Mouse (Mus musculus): ENCODE data around the gene Myh3. TPM values are rescaled to one million over a fixed set of nuclear protein-coding genes. Genes with fewer than 3 reads are reported as not detected.

Gene Myh3
- polyA plus RNA-seq, 1 experiment from 2014 or later, result 0.07 TPM

DNA sequence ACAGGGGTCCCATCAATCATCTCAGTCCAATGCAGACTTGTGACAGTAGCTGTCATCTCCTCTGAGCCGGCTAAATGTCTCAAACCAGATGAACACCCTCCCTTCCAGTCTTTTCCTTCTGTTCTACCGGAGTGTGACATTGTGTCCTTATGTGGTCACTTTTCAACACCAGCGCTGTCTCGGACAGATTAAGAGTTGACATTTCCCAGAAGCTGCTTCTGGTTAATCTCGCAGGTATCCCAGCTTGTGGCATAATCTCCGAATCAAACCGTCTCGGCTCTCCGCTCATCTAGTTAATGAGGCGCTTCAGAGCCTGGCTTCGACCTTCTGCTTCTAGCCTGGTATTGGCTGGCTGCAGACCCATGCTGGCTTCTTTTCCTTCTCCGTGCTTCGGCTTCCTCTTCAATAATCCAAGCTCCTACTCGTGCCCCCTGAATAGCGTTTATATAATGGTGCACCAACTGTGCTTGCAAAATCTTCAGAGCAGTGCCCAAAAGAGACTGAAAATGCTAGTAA lies 5.4 kb upstream of the Myh3 start:
- Histone ChIP-seq H3K27me3 (replicated peaks; ENCODE audit: insufficient read depth, low read length) (no peaks in the 10 kb centered on the region), H3K27ac (ENCODE audit: low read length) (no peak overlapping the region), H3K4me2 (replicated peaks; ENCODE audit: low read depth, low read length) (no peak overlapping the region), H3K4me1 (ENCODE audit: insufficient read depth, low read depth, low read length) (no peaks in the 10 kb centered on the region), H3K4me3 (ENCODE audit: low read depth, low read length) (no peak overlapping the region), H3K9ac (replicated peaks; ENCODE audit: low read depth) (no peak overlapping the region), H3K36me3 (ENCODE audit: insufficient read depth, low read length) (no peaks in the 10 kb centered on the region), H3K9me3 (ENCODE audit: low read length) (no peaks in the 10 kb centered on the region)
- WGBS, result 81% methylated on average over 15 of the region's 15 CpGs
- ATAC-seq, result no peak
- DNase-seq (ENCODE audit: low spot score), result no peak
- TF ChIP-seq CTCF (IDR thresholded peaks at IDR 0.05) (no peak), EP300 (IDR thresholded peaks at IDR 0.05) (no peak)

DNA sequence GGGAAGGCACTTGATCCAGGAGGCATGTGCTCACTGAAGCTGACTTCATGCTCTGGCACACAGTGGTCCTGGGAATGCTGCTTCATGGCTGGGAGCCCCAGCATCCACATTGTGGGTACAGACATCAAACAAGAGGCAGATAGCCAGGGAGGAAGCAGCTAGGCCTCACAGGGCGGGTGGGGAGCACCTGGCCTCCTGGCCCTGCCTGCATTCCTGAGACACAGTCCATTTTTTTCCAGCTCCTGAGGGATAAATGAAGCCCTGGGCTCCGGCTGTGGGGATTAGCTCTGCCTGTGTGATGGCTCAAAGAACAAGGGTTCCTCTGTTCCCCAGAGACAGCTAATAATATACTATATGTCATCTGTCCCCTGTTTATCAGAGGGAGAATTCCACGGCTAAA lies 3.1 kb upstream of the Myh3 start:
- DNase-seq (ENCODE audit: low spot score) (no peak), ATAC-seq (no peak)
- Histone ChIP-seq H3K27ac (ENCODE audit: low read length) (no peak overlapping the region), H3K36me3 (ENCODE audit: insufficient read depth, low read length) (no peaks in the 10 kb centered on the region), H3K9ac (replicated peaks; ENCODE audit: low read depth) (no peak overlapping the region), H3K4me2 (replicated peaks; ENCODE audit: low read depth, low read length) (no peak overlapping the region), H3K9me3 (ENCODE audit: low read length) (no peaks in the 10 kb centered on the region), H3K4me1 (ENCODE audit: insufficient read depth, low read depth, low read length) (no peaks in the 10 kb centered on the region), H3K27me3 (replicated peaks; ENCODE audit: insufficient read depth, low read length) (no peaks in the 10 kb centered on the region), H3K4me3 (ENCODE audit: low read depth, low read length) (no peak overlapping the region)
- TF ChIP-seq CTCF (IDR thresholded peaks at IDR 0.05) (no peak), EP300 (IDR thresholded peaks at IDR 0.05) (no peak)
- 37% methylated on average over 3 of the region's 3 CpGs for WGBS

DNA sequence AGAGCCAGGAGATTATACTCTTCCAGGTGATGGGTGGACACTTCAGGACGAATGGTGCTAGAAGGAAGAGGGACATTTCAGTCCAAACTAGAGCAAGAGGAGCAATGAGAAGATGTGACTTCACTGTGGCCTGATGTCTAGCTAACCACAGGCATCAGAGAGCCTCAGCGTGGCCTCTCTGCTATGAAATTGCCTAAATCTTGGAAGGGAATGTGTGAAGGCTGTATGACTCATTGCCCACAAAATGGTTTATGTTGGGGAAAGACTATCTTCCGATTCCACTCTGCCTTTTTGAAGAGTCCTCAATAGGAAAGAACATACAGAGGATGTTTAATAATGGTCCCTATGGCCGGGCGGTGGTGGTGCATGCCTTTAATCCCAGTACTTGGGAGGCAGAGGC lies 1.3 kb upstream of the Myh3 start:
- no peak overlapping the region for H3K9ac ChIP-seq (replicated peaks; ENCODE audit: low read depth)
- H3K9me3 ChIP-seq (ENCODE audit: low read length), result no peaks in the 10 kb centered on the region
- no peak for ATAC-seq
- no peaks in the 10 kb centered on the region for H3K4me1 ChIP-seq (ENCODE audit: insufficient read depth, low read depth, low read length)
- no peak overlapping the region for H3K4me2 ChIP-seq (replicated peaks; ENCODE audit: low read depth, low read length)
- H3K4me3 ChIP-seq (ENCODE audit: low read depth, low read length), result no peak overlapping the region
- H3K36me3 ChIP-seq (ENCODE audit: insufficient read depth, low read length), result no peaks in the 10 kb centered on the region
- no peaks in the 10 kb centered on the region for H3K27me3 ChIP-seq (replicated peaks; ENCODE audit: insufficient read depth, low read length)
- H3K27ac ChIP-seq (ENCODE audit: low read length), result no peak overlapping the region
- 77% methylated on average over 5 of the region's 5 CpGs for WGBS
- TF ChIP-seq EP300 (IDR thresholded peaks at IDR 0.05) (no peak), CTCF (IDR thresholded peaks at IDR 0.05) (no peak)
- no peak for DNase-seq (ENCODE audit: low spot score)

DNA sequence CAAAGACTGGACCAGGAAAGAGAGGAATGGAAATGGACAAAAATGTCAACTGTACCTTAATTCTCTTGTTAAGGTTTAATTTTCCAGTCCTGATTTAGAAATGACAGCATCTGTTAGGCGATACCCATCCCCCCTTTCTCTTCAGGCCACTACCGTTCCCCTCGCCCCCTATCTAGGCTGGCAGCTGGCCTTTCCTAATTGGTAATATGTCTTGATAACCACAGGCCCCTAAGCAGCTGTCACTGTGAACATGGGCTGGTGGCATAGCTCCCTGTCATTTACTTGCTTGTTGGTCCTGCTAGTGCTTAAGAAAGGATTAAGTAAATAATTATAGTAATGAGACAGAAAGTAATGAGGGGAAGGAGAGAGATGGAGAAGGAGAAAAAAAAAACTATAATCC lies 665 bp upstream of the Myh3 start:
- Histone ChIP-seq H3K4me2 (replicated peaks; ENCODE audit: low read depth, low read length) (no peak overlapping the region), H3K4me1 (ENCODE audit: insufficient read depth, low read depth, low read length) (no peaks in the 10 kb centered on the region), H3K27me3 (replicated peaks; ENCODE audit: insufficient read depth, low read length) (no peaks in the 10 kb centered on the region), H3K9ac (replicated peaks; ENCODE audit: low read depth) (no peak overlapping the region), H3K27ac (ENCODE audit: low read length) (no peak overlapping the region), H3K9me3 (ENCODE audit: low read length) (no peaks in the 10 kb centered on the region), H3K36me3 (ENCODE audit: insufficient read depth, low read length) (no peaks in the 10 kb centered on the region), H3K4me3 (ENCODE audit: low read depth, low read length) (no peak overlapping the region)
- ATAC-seq, result no peak
- no peak for TF ChIP-seq CTCF (IDR thresholded peaks at IDR 0.05)
- no peak for DNase-seq (ENCODE audit: low spot score)
- WGBS, result 32% methylated on average over 3 of the region's 3 CpGs

DNA sequence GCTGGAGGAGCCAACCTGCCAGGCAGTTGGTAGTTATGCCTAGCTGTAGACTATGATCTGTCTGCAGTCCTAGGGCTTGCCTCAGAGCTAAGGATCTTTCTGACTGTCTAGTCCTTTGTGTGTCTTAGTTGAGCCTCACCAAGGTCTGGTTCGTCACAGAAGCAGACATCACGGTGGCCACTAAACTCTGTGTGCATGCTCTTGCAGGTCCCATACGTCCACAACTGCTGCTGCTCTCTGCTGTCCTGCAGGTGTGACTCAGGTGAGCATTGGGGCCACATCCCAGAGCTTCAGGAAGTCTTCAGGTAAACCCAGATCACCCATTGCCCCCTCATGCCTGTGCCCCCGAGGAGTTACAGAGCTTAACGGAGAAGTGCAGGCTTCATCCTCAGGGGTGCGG lies 788 bp downstream of the Myh3 start:
- no peaks in the 10 kb centered on the region for H3K4me1 ChIP-seq (ENCODE audit: insufficient read depth, low read depth, low read length)
- 0 out of 2 replicates have a peak, but pooled peaks cover 6% of the 10 kb centered on the region for H3K27me3 ChIP-seq (replicated peaks; ENCODE audit: insufficient read depth, low read length)
- no peak overlapping the region for H3K4me3 ChIP-seq (ENCODE audit: low read depth, low read length)
- no peaks in the 10 kb centered on the region for H3K36me3 ChIP-seq (ENCODE audit: insufficient read depth, low read length)
- DNase-seq (ENCODE audit: low spot score) (no peak), ATAC-seq (no peak)
- TF ChIP-seq EP300 (IDR thresholded peaks at IDR 0.05) (no peak), CTCF (IDR thresholded peaks at IDR 0.05) (no peak)
- H3K9ac ChIP-seq (replicated peaks; ENCODE audit: low read depth), result no peak overlapping the region
- H3K4me2 ChIP-seq (replicated peaks; ENCODE audit: low read depth, low read length), result no peak overlapping the region
- no peak overlapping the region for H3K27ac ChIP-seq (ENCODE audit: low read length)
- no peaks in the 10 kb centered on the region for H3K9me3 ChIP-seq (ENCODE audit: low read length)
- WGBS, result 89% methylated on average over 6 of the region's 6 CpGs

DNA sequence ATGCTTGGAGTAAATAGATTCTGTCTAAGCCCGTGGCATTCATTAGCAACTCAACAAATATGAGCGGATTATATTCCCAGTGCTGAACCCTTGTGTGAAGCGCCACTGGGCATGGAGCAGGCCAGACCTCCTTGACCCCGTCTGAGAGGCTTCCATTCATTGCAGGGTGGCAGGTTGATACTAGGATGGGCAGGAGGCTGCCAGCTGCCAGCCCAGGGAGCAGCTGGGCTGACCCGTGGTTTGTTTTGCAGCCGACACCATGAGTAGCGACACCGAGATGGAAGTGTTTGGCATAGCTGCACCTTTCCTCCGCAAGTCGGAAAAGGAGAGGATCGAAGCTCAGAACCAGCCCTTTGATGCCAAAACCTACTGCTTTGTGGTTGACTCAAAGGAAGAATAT lies 1.6 kb downstream of the Myh3 start:
- H3K4me3 ChIP-seq (ENCODE audit: low read depth, low read length), result no peak overlapping the region
- WGBS, result 73% methylated on average over 11 of the region's 11 CpGs
- no peak overlapping the region for H3K27ac ChIP-seq (ENCODE audit: low read length)
- TF ChIP-seq CTCF (IDR thresholded peaks at IDR 0.05), result no peak
- TF ChIP-seq EP300 (IDR thresholded peaks at IDR 0.05), result no peak
- H3K9ac ChIP-seq (replicated peaks; ENCODE audit: low read depth), result no peak overlapping the region
- H3K36me3 ChIP-seq (ENCODE audit: insufficient read depth, low read length), result no peaks in the 10 kb centered on the region
- no peak overlapping the region for H3K4me2 ChIP-seq (replicated peaks; ENCODE audit: low read depth, low read length)
- 0 out of 2 replicates have a peak, but pooled peaks cover 7% of the 10 kb centered on the region for H3K27me3 ChIP-seq (replicated peaks; ENCODE audit: insufficient read depth, low read length)
- DNase-seq (ENCODE audit: low spot score) (no peak), ATAC-seq (no peak)
- H3K4me1 ChIP-seq (ENCODE audit: insufficient read depth, low read depth, low read length), result no peaks in the 10 kb centered on the region
- no peaks in the 10 kb centered on the region for H3K9me3 ChIP-seq (ENCODE audit: low read length)

DNA sequence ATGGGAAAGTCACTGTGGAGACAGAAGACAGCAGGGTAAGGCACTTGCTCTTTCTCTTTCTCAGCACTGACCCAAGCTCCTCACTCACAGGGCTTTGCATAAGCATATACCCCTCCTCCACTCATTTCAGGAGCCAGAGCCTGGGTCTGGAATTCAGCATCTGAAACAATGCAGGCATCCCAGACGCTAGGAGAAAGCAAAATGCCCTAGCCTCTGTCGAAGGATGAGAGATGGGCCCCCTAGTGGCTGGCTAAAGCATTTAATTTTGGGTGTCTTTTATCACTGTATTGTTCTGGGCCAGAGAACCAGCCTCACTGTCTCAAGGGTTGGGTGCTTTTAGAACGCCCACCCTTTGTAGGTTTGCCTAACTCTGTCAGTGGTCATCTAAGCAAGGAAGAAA lies 2.1 kb downstream of the Myh3 start:
- peak; percentile 71 for DNase-seq (ENCODE audit: low spot score)

More for the DNA sequence above, 2.1 kb downstream of the Myh3 start:
- ATAC-seq, result peak; percentile 63
- no peak overlapping the region for H3K4me2 ChIP-seq (replicated peaks; ENCODE audit: low read depth, low read length)
- WGBS, result 0% methylated on average over 3 of the region's 3 CpGs
- H3K9ac ChIP-seq (replicated peaks; ENCODE audit: low read depth), result no peak overlapping the region
- no peak for TF ChIP-seq EP300 (IDR thresholded peaks at IDR 0.05)
- TF ChIP-seq CTCF (IDR thresholded peaks at IDR 0.05), result peak; percentile 84
- H3K4me1 ChIP-seq (ENCODE audit: insufficient read depth, low read depth, low read length), result no peaks in the 10 kb centered on the region
- 0 out of 2 replicates have a peak, but pooled peaks cover 7% of the 10 kb centered on the region for H3K27me3 ChIP-seq (replicated peaks; ENCODE audit: insufficient read depth, low read length)
- H3K4me3 ChIP-seq (ENCODE audit: low read depth, low read length), result no peak overlapping the region
- no peaks in the 10 kb centered on the region for H3K9me3 ChIP-seq (ENCODE audit: low read length)
- no peaks in the 10 kb centered on the region for H3K36me3 ChIP-seq (ENCODE audit: insufficient read depth, low read length)
- H3K27ac ChIP-seq (ENCODE audit: low read length), result no peak overlapping the region
